Mouse (Mus musculus) NIH3T3 (cell line): ENCODE measurements around the gene Chst11.

Experiments used
- DNase-seq: peaks from one replicate; pipeline ENCODE4 v3.0.0-alpha.2; 2012; ENCODE audit warnings: low read depth

The Chst11 gene

GRCm38 (mm10) chr10:83145836-83146235 lies 160.5 kb downstream of the Chst11 start:
- no peak for DNase-seq

DNA sequence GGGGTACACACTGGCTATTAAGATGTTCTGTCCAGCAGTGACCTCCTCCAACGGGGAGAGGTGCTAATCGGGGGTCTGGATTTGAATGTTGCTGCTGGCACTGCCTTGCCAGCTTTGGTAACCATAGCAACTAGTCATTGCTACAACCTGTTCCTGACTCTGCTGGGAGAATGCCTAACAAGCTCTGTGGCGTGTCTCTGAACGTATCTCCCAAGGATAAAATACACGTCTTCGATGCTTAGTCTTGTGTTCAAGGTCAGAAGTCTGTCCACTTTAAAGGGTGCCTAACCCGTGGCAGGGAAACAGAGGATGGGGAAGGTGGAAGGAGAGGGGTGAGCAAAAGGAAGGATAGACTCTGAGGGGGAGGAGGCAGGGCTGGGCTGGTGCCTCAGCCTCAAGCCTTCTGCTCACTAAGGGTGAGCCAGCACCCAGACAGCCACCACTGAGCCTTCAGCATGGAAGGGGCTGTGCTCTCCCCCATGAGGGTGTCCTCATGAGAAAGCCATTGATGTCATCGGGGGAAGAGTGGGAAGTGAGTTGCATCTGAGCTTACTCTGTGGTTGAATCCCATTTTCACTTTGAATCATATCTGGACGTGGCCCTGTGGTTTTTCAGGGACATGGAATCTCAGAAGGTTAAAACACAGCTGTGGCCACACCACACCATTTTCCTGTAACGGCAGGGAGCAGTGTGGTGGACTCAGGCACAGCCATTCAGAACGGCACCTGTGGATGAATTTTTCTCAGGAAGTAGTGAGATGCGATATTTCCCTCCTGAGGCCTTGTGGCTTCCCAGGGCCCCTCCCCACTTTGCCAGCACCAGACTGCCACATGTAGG lies 164.3 kb downstream of the Chst11 start:
- DNase-seq = no peak

DNA sequence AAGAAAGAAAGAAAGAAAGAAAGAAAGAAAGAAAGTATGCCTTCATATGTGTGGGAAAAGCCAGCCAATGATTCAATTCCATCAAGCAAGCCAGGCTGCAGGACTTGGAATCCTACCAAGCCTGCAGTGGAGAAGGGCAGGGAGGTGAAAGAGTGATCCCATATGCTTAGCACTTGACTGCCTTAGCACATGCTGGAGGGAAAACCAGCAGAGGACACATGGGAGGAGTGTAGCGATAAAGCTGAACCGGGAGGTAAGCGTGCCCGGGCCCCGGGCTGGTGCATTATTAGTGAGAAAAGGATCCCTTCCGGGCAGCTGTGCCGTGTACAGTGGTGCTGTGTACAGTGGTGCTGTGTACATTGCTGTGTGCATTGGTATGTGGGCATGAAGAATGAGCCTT lies 165.3 kb downstream of the Chst11 start:
- peak; percentile 85 for DNase-seq

DNA sequence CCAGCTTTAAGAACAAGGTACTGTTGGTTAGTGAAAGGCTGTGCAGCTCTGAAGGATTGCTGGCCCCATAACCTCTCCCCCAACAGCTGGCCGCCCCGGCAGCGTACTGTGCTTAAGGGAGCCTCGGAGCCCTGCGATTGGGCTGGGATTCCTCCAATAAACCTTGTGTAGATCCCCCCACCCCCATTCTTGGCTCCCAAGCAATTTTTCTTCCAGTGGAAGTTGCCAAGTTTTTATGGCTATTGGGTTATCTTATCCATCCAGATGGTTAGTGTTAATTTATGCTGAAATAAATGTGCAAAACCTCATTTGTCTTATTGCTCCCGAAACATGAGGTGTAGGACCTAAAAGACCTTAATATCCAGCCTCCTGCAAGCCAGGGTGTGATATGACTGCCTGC lies 166.1 kb downstream of the Chst11 start:
- DNase-seq = peak; percentile 73

DNA sequence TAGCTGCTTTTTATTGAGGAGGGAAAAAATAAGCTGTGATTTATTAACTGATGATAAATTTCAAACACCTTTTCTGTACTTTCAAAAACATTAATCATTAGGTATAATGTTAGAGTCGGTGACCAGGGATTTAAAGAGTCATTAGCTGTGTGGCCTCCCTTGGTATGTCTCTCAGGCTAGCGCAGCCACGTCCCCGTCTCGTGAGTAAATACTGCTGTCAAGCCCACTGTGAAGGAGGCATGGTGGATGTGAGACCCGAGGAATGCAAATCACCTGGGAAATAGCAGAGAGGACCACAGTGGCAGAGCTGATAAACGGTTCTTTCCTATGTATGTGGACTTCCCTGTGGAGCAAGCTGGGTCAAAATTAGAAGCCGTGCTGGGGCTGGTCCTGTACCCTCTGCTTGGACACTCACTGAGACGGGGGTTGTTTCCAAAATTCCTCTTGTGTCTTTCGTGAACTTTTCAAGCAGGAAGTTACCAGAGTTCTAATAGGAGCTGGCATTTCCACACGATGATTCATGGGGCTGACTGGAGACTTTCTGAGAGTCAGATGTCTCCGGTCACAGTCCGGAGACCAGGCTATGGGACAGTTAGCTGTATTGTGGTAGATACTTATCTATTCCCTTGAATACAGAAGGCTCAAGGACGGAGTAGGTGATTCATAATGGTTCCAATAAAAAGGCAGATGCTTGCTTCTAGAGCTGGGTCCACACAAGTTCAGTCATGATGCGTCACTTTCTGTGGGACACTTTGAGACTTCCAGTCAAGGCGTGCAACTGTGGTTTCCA lies 166.8 kb downstream of the Chst11 start:
- peak; percentile 72 for DNase-seq

DNA sequence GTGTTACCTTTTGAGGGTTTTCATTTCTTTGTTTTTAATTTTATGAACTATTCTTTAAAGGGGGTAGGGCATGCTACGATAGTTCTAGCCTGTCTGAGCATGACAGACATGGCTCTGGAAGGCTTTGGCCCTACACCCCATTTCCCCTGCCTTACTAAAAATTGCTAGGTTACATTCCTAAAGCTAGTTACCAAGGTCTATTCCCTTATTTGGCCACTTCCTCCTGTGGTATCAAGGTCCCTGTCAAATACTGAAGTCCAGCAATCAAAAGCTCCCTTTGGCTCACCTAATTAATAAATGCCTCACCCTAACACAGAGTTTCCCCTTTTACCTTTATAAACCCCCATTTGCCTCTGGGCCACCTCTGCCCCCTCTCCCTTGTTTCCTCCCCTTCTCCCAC lies 167.4 kb downstream of the Chst11 start:
- DNase-seq = no peak

- no peak for DNase-seq
Measured at GRCm38 (mm10) chr10:83153374-83153773, 168.1 kb downstream of the Chst11 start.

GRCm38 (mm10) chr10:83153887-83154286 lies 168.6 kb downstream of the Chst11 start:
- no peak for DNase-seq

- no peak for DNase-seq
Measured at GRCm38 (mm10) chr10:83157289-83157688, 172.0 kb downstream of the Chst11 start.

GRCm38 (mm10) chr10:83158322-83158721 lies 173.0 kb downstream of the Chst11 start:
- DNase-seq = no peak

DNA sequence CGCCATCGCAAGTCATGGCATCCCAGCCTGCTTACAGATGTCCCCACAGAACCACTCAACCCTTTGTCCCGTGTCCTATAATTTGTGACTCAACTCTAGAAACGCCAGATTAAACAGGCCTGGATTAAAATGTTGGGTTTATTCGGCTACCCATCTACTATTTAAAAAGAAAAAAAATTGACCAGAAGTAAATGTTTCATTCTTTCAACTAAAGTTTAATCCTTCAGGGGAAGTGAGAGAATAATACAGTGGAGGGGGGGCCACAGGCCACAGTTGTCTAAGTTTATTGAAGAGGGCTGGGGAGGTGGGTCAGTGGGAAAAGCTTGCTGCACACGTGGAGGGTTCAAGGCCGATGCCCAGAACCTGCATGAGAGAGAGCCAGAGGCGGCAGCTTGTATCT lies 173.9 kb downstream of the Chst11 start:
- no peak for DNase-seq

- DNase-seq = peak; percentile 95
Measured at GRCm38 (mm10) chr10:83161656-83162365, 176.5 kb downstream of the Chst11 start.

DNA sequence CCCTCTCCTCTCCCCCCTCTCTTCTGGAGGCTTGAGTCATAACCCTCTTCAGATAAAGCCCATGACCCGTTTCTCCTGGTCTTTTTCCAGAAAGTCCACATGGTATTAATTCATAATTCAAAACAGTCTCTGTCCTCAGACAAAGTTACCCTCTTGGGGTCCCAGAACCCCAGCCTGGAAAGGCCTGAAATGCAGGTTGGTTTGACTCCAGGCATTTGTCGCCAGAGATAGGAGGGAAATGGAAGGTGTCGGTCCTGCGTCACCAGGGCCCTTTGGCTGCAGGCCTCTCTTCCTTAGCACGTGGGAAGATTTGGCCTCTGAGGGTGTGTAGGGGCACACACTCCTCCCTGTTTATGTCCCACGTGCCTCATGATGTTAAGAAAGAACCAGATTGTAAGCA lies 178.6 kb downstream of the Chst11 start:
- peak; percentile 98 for DNase-seq

DNA sequence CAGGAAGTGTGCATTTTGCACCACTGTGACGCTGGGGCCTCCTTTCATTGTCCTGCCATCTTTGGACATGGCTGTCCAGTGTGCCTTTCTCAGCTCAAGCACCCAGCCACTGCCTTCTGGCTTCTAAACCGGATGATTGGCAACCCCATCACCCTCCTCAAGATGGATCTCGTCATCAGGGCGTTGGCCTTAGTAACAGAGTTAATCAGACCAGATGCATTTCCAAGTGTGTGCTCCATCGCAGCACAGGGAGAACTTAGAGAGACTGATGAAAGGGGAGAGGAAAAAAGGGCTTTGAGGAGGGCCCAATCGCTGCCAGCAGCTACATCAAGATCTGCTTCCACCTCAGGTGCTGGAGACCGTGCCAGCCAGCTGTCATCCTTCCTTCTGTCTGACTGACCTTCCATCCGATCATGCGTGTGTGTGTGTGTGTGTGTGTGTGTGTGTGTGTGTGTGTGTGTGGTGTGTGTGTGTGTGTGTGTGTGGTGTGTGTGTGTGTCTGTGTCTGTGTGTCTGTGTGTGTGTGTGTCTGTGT lies 179.7 kb downstream of the Chst11 start:
- peak; percentile 67 for DNase-seq

GRCm38 (mm10) chr10:83165521-83166243 lies 180.4 kb downstream of the Chst11 start:
- peak; percentile 69 for DNase-seq

DNA sequence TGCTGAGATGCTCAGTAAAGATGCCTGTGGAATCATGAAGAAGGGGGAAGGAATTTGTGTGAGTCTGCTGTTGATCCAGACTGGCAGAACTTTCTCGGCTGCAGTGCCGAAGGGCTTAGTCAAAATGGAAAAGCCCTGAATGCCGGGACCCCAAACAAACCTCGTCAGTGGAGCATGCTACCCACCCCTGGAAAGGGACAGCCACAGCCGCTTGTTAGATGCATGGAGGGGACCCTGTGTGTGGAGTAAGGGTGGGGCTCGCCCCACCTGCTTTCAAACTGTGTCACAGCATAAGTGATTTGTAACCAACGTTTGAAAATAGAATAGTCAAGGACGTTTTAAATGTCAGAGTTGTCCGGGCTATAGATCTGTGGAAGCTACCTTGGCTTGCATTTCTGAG lies 181.0 kb downstream of the Chst11 start:
- DNase-seq = no peak

DNA sequence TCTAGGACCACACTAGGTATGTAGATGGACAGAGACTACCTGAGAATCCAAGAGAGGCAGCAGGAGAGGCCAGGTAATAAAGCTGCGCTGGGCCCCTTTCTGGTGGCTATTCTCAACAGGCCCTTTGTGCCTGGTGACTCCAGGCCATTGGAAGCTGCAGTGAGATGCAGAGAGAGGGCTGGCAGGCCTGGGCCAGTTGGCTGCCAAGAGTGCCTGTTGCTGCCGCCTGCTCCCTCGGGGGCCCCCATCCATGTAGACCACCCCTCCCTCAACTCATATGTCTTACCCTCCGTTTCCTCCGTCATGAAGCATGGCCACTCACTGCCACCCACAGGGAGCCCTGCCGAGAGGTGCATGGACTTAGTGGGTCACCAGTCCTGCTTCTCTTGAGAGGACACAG lies 182.2 kb downstream of the Chst11 start:
- DNase-seq = no peak

GRCm38 (mm10) chr10:83168303-83169056 lies 183.2 kb downstream of the Chst11 start:
- DNase-seq = no peak

GRCm38 (mm10) chr10:83169554-83169953 lies 184.3 kb downstream of the Chst11 start:
- DNase-seq = no peak

- DNase-seq = peak; percentile 96
Measured at GRCm38 (mm10) chr10:83178151-83178550, 192.9 kb downstream of the Chst11 start.

- peak; percentile 93 for DNase-seq
Measured at GRCm38 (mm10) chr10:83178661-83179060, 193.4 kb downstream of the Chst11 start.
